ENCODE assay signal across 18 mouse cellular contexts in the genomic region with DNA sequence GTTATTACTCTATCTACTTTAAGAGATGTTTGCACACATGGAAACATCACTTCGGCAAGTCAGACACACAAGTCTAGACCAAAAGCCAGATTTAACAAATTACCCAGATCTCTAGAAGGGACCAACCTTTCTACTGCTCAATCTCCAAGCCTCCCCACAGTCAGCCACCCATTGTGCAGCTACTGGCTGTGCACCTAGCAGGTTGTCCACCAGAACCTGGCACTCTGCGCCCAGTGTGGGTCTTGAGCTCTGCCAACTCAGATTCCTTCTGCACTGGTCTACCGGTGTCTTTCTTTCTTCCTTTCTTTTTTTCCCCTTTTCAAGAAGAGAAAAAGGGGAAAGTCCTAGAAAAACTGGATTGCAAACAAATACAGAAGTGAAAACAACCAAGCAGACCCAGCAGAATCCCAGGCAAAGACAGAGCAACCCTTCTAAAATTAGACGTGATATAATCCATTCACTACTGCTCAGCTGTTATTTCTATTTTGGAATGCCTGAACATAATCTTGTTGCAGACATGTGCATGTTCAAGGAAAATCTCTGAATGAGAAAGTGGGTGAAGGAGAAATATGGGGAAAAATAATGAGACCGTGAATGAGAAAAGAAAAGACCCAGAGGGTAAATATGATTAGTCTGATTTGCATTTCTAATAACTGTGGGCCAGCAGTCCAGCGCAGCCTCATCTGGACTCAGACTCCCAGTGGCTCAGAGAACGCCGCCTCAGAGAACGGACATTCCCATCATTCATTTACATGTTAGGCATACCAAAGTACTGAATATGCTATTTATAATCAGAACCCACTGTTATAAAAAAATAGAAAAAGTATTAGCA. TPM values are rescaled to one million over a fixed set of nuclear protein-coding genes. Genes with fewer than 3 reads are reported as not detected.
DNase-seq lines count a peak whose midpoint lies in the region; ATAC-seq and TF ChIP-seq lines count a peak whose summit lies in the region.
"Had no signal": no experiment of that assay in that cellular context is flagged by ENCODE, and none has a peak within 500 bp of the region (broad histone marks: within the 10 kb centered on the region; RNA-seq: fewer than 3 reads in every experiment).

No protein-coding gene starts in this region.

- peak overlapping the region; percentile 22; the same call in 1 of the 2 replicates for H3K4me3 ChIP-seq in heart, adult 2 months
- H3K4me3 ChIP-seq in heart, embryonic 11.5 days (ENCODE audit: low read depth, low read length) = no peak overlapping the region
- H3K4me3 ChIP-seq in embryonic fibroblast, embryonic 13.5 days (ENCODE audit: insufficient read depth, low read length) = no peak overlapping the region
- no peak overlapping the region for H3K4me3 ChIP-seq in midbrain, postnatal 0 days (ENCODE audit: low read depth, low read length)
- H3K4me3 ChIP-seq: forebrain, embryonic 15.5 days; intestine, embryonic 15.5 days; limb, embryonic 13.5 days had no signal

- ATAC-seq in heart, embryonic 11.5 days (replicated peaks; ENCODE audit: insufficient number of reproducible peaks, low FRiP score, low TSS enrichment) = no peak
- no peak for ATAC-seq in midbrain, postnatal 0 days (ENCODE audit: low FRiP score)
- ATAC-seq: forebrain, embryonic 15.5 days; intestine, embryonic 15.5 days; liver, postnatal 0 days had no signal

- no peaks in the 10 kb centered on the region for H3K79me2 ChIP-seq in heart, adult 2 months (replicated peaks; ENCODE audit: control insufficient read depth, insufficient read depth, low read length)

- H3K4me2 ChIP-seq in heart, embryonic 11.5 days = no peak overlapping the region
- 0 out of 2 replicates have a peak overlapping the region, but pooled peaks have one; percentile 9 for H3K4me2 ChIP-seq in midbrain, postnatal 0 days (ENCODE audit: low read depth, low read length, poor library complexity, severe bottlenecking)
- H3K4me2 ChIP-seq: forebrain, embryonic 15.5 days; intestine, embryonic 15.5 days; limb, embryonic 13.5 days had no signal

- peaks cover 2% of the 10 kb centered on the region; the same call in 1 of the 2 replicates for H3K4me1 ChIP-seq in heart, adult 2 months (ENCODE audit: control insufficient read depth, insufficient read depth, low read length)
- H3K4me1 ChIP-seq in heart, embryonic 11.5 days (ENCODE audit: control insufficient read depth, insufficient read depth, low read length) = no peaks in the 10 kb centered on the region
- no peaks in the 10 kb centered on the region for H3K4me1 ChIP-seq in embryonic fibroblast, embryonic 13.5 days (ENCODE audit: control insufficient read depth, insufficient read depth, low read length)
- H3K4me1 ChIP-seq in midbrain, postnatal 0 days (ENCODE audit: insufficient read depth, low read length) = no peaks in the 10 kb centered on the region
- H3K4me1 ChIP-seq: intestine, embryonic 15.5 days; limb, embryonic 13.5 days had no signal

- H3K36me3 ChIP-seq in heart, adult 2 months (ENCODE audit: control insufficient read depth, insufficient read depth, low read length) = no peaks in the 10 kb centered on the region
- H3K36me3 ChIP-seq in heart, embryonic 11.5 days (ENCODE audit: control insufficient read depth, insufficient read depth, low read length) = no peaks in the 10 kb centered on the region
- H3K36me3 ChIP-seq in midbrain, postnatal 0 days (ENCODE audit: insufficient read depth, low read length) = no peaks in the 10 kb centered on the region
- H3K36me3 ChIP-seq: forebrain, embryonic 15.5 days; intestine, embryonic 15.5 days; limb, embryonic 13.5 days had no signal

- no peak for TF ChIP-seq EP300 in heart, adult 2 months (IDR thresholded peaks at IDR 0.05; ENCODE audit: insufficient read depth, low read depth, low read length)

- DNase-seq in heart, adult 2 months = peak in 1 of 2 experiments; percentile 3
- peak; percentile 29 to 41 for DNase-seq in heart, postnatal 10 days
- no peak for DNase-seq in midbrain, postnatal 0 days (ENCODE audit: low spot score)
- DNase-seq in right cerebral cortex, postnatal 10 days (ENCODE audit: low spot score in 2 of 2) = no peak
- no peak for DNase-seq in layer of hippocampus, adult 9-10 months (ENCODE audit: low spot score)
- DNase-seq: adrenal gland, postnatal 25 days; kidney, postnatal 25 days; liver, postnatal 0 days; lung, postnatal 36 days; right cerebral cortex, postnatal 14 days; thymus, adult 2 months had no signal

- TF ChIP-seq POLR2A in heart, adult 2 months (IDR thresholded peaks at IDR 0.05; ENCODE audit: insufficient read depth, low read depth, low read length) = no peak
- no peak for TF ChIP-seq POLR2A in embryonic fibroblast, embryonic 13.5 days (IDR thresholded peaks at IDR 0.05; ENCODE audit: low read depth, low read length)

- H3K27me3 ChIP-seq in heart, adult 2 months (ENCODE audit: control insufficient read depth, insufficient read depth, low read length) = no peaks in the 10 kb centered on the region
- no peaks in the 10 kb centered on the region for H3K27me3 ChIP-seq in heart, embryonic 11.5 days (ENCODE audit: control insufficient read depth, insufficient read depth, low read length)
- H3K27me3 ChIP-seq in midbrain, postnatal 0 days (ENCODE audit: insufficient read depth, low read length) = no peaks in the 10 kb centered on the region
- H3K27me3 ChIP-seq: forebrain, embryonic 15.5 days; intestine, embryonic 15.5 days; limb, embryonic 13.5 days had no signal

- peak overlapping the region; percentile 54 for H3K27ac ChIP-seq in heart, adult 2 months
- no peak overlapping the region for H3K27ac ChIP-seq in heart, embryonic 11.5 days (ENCODE audit: low read depth, low read length)
- peak overlapping the region; percentile 49; the same call in 1 of the 2 replicates for H3K27ac ChIP-seq in embryonic fibroblast, embryonic 13.5 days (ENCODE audit: insufficient read depth, low read length)
- H3K27ac ChIP-seq in midbrain, postnatal 0 days (ENCODE audit: low read depth, low read length) = no peak overlapping the region
- H3K27ac ChIP-seq: forebrain, embryonic 15.5 days; intestine, embryonic 15.5 days; limb, embryonic 13.5 days had no signal

- intact Hi-C loops in heart, adult 2 months (cut with DNase I) = no loop called here
- intact Hi-C loops in heart, postnatal 10 days (cut with DNase I) = loop anchor here (1.0 kb wide), 1 partner anchor 22 kb away; no protein-coding TSS in a partner anchor

- no peaks in the 10 kb centered on the region for H3K9me3 ChIP-seq in heart, embryonic 11.5 days (replicated peaks; ENCODE audit: control insufficient read depth, low read length)
- no peaks in the 10 kb centered on the region for H3K9me3 ChIP-seq in midbrain, postnatal 0 days (ENCODE audit: low read length)
- H3K9me3 ChIP-seq: forebrain, embryonic 15.5 days; intestine, embryonic 15.5 days; limb, embryonic 13.5 days had no signal

- TF ChIP-seq CTCF in heart, adult 2 months (IDR thresholded peaks at IDR 0.05) = no peak
- no peak for TF ChIP-seq CTCF in embryonic fibroblast, embryonic 13.5 days (IDR thresholded peaks at IDR 0.05; ENCODE audit: borderline replicate concordance, insufficient read depth, low read length)
- no peak for TF ChIP-seq CTCF in midbrain, postnatal 0 days (IDR thresholded peaks at IDR 0.05)

- WGBS in heart, adult 2 months = 62% methylated on average over 9 of the region's 9 CpGs
- 69% methylated on average over 9 of the region's 9 CpGs for WGBS in heart, embryonic 11.5 days (ENCODE audit: insufficient replicate concordance)
- WGBS in midbrain, postnatal 0 days = 48% methylated on average over 9 of the region's 9 CpGs

- no peak overlapping the region for H3K9ac ChIP-seq in heart, adult 2 months (ENCODE audit: low read depth, low read length)
- no peak overlapping the region for H3K9ac ChIP-seq in heart, embryonic 11.5 days (ENCODE audit: low read depth, low read length)
- no peak overlapping the region for H3K9ac ChIP-seq in midbrain, postnatal 0 days (replicated peaks; ENCODE audit: low read length, poor library complexity, severe bottlenecking)
- H3K9ac ChIP-seq: forebrain, embryonic 15.5 days; intestine, embryonic 15.5 days; limb, embryonic 13.5 days; liver, postnatal 0 days had no signal

RNA-seq across cellular contexts. Expression of a gene that starts 27.0 kb away (rescaled TPM):
- under 1 TPM in 1 of 2 experiments, not detected in 1; 0.11 TPM for total RNA-seq in heart, adult 2 months (2021)
- 0.08 TPM in 1 of 2 replicates, not detected in the other for polyA plus RNA-seq in heart, adult 2 months (2012; rRNA removed)
- polyA plus RNA-seq in heart, embryonic 11.5 days (2014; fragmentation: Nextera tagmentation; extraction: Ambion mirVana) = 0.39 and 1.1 TPM in 2 replicates
- 0.48 and 1.3 TPM in 2 replicates for polyA plus RNA-seq in embryonic fibroblast, embryonic 13.5 days (2011; ENCODE audit: insufficient read length, low read depth, missing spikeins)
- total RNA-seq in heart, postnatal 10 days (2021) = under 1 TPM; 0.12 to 0.29 TPM
- total RNA-seq in midbrain, postnatal 0 days (2014; rRNA removed) = 6.1 and 7.2 TPM in 2 replicates
- 3.8 and 4.9 TPM in 2 replicates for polyA plus RNA-seq in midbrain, postnatal 0 days (2015; fragmentation: Nextera tagmentation; extraction: Ambion mirVana)
- total RNA-seq: common myeloid progenitor, adult 5-6 weeks; MEL had no signal
- polyA plus RNA-seq: liver, postnatal 0 days had no signal

Comparison
In these comparisons a context has a peak if more than half of its experiments do, and no peak if none do; other contexts are left out.
1. H3K27ac ChIP-seq: peak in heart, adult 2 months (single experiment) and embryonic fibroblast, embryonic 13.5 days (single experiment); none in heart, embryonic 11.5 days (single experiment) and midbrain, postnatal 0 days (single experiment).
2. DNase-seq: peak in heart, postnatal 10 days (2 of 2); none in midbrain, postnatal 0 days (single experiment), right cerebral cortex, postnatal 10 days (0 of 2) and layer of hippocampus, adult 9-10 months (single experiment).